Mouse (Mus musculus) brain, embryonic 14.5 days (tissue): Measurements from ENCODE around the gene Prdm16.

Experiments
- CTCF ChIP-seq: fragments of 200-500 bp; IDR thresholded peaks from 2 replicates; pipeline ENCODE4 v1.5.1; 2012; ENCODE audit warnings: inconsistent platforms, mild to moderate bottlenecking, moderate library complexity, borderline replicate concordance; ENCODE audit not compliant: insufficient read depth, insufficient read length; ENCODE audit errors: extremely low read depth
- POLR2A ChIP-seq: fragments of 200-500 bp; IDR thresholded peaks from 2 replicates; pipeline ENCODE4 v1.6.1; 2012; ENCODE audit warnings: mild to moderate bottlenecking, inconsistent platforms, borderline replicate concordance; ENCODE audit not compliant: poor library complexity, insufficient read depth, insufficient read length, severe bottlenecking; ENCODE audit errors: extremely low read depth

GRCm38 (mm10) chr4:154442645-154443304, 193.9 kb downstream of the Prdm16 start:
- no peak for TF ChIP-seq CTCF
- no peak for TF ChIP-seq POLR2A
